Mouse (Mus musculus) thymus, postnatal 4 days (tissue): ENCODE data around the gene Ablim2.
A peak's percentile ranks its signal among the peaks of the same experiment; 100 is the strongest.

Experiments used
- DNase-seq: peaks from one replicate; pipeline ENCODE4 v3.0.0; 2021

Ablim2 gene

GRCm38 (mm10) chr5:35770891-35771663 lies 13.4 kb downstream of the Ablim2 start:
- DNase-seq: peak; percentile 57

GRCm38 (mm10) chr5:35773274-35774136 lies 15.8 kb downstream of the Ablim2 start:
- DNase-seq: no peak

- peak; percentile 47 for DNase-seq
Measured at GRCm38 (mm10) chr5:35774137-35774424, 16.4 kb downstream of the Ablim2 start.

GRCm38 (mm10) chr5:35781116-35781515 lies 23.4 kb downstream of the Ablim2 start:
- no peak for DNase-seq

GRCm38 (mm10) chr5:35782648-35783180 lies 25.0 kb downstream of the Ablim2 start:
- no peak for DNase-seq

GRCm38 (mm10) chr5:35785853-35786252 lies 28.2 kb downstream of the Ablim2 start:
- DNase-seq: no peak

GRCm38 (mm10) chr5:35787847-35788246 lies 30.2 kb downstream of the Ablim2 start:
- DNase-seq: no peak

GRCm38 (mm10) chr5:35788719-35789118 lies 31.0 kb downstream of the Ablim2 start:
- DNase-seq: no peak

- DNase-seq: no peak
Measured at GRCm38 (mm10) chr5:35789697-35790096, 32.0 kb downstream of the Ablim2 start.

- DNase-seq: no peak
Measured at GRCm38 (mm10) chr5:35790387-35791065, 32.8 kb downstream of the Ablim2 start.

- no peak for DNase-seq
Measured at GRCm38 (mm10) chr5:35793971-35794370, 36.3 kb downstream of the Ablim2 start.

GRCm38 (mm10) chr5:35794942-35795341 lies 37.3 kb downstream of the Ablim2 start:
- no peak for DNase-seq

- peak; percentile 62 for DNase-seq
Measured at GRCm38 (mm10) chr5:35795481-35796048, 37.9 kb downstream of the Ablim2 start.

- no peak for DNase-seq
Measured at GRCm38 (mm10) chr5:35796136-35796535, 38.5 kb downstream of the Ablim2 start.

- no peak for DNase-seq
Measured at GRCm38 (mm10) chr5:35799090-35799489, 41.4 kb downstream of the Ablim2 start.

GRCm38 (mm10) chr5:35803416-35803815 lies 45.7 kb downstream of the Ablim2 start:
- DNase-seq: no peak

- no peak for DNase-seq
Measured at GRCm38 (mm10) chr5:35804685-35805084, 47.0 kb downstream of the Ablim2 start.

- DNase-seq: no peak
Measured at GRCm38 (mm10) chr5:35805209-35805608, 47.5 kb downstream of the Ablim2 start.

GRCm38 (mm10) chr5:35807018-35807417 lies 49.3 kb downstream of the Ablim2 start:
- DNase-seq: no peak

GRCm38 (mm10) chr5:35810526-35810925 lies 52.8 kb downstream of the Ablim2 start:
- DNase-seq: no peak

GRCm38 (mm10) chr5:35811639-35812295 lies 54.1 kb downstream of the Ablim2 start:
- no peak for DNase-seq

GRCm38 (mm10) chr5:35814334-35814941 lies 56.8 kb downstream of the Ablim2 start:
- peak; percentile 44 for DNase-seq
